Mouse (Mus musculus) intestine, postnatal 0 days (tissue): ENCODE data around the gene Mrps2. TPM values are rescaled to one million over a fixed set of nuclear protein-coding genes. Genes with fewer than 3 reads are reported as not detected.

Experiments used
- ATAC-seq: fragments of 200-750 bp; cut with Nextera tagmentation; 2 replicates; pipeline ENCODE4 v1.8.0; 2017; ENCODE audit warnings: mild to moderate bottlenecking, moderate TSS enrichment, moderate library complexity
- H3K27ac ChIP-seq: fragments of 300-500 bp; sonication (generic); 2 replicates; pipeline ENCODE4 v1.5.1; 2014; ENCODE audit warnings: mild to moderate bottlenecking, low read depth, low read length, moderate library complexity
- H3K27me3 ChIP-seq: fragments of 300-500 bp; sonication (generic); replicated peaks from 2 replicates; pipeline ENCODE4 v1.6.1; 2014; ENCODE audit warnings: low read length, mixed read lengths; ENCODE audit not compliant: control insufficient read depth, insufficient read depth
- H3K36me3 ChIP-seq: fragments of 300-500 bp; sonication (generic); 2 replicates; pipeline ENCODE4 v1.6.1; 2014; ENCODE audit warnings: mild to moderate bottlenecking, moderate library complexity; ENCODE audit not compliant: control insufficient read depth, insufficient read depth
- H3K4me1 ChIP-seq: fragments of 300-500 bp; sonication (generic); replicated peaks from 2 replicates; pipeline ENCODE4 v1.6.1; 2014; ENCODE audit warnings: antibody characterized with exemption, low read length, mixed read lengths; ENCODE audit not compliant: control insufficient read depth, insufficient read depth
- H3K4me2 ChIP-seq: fragments of 300-500 bp; sonication (generic); replicated peaks from 2 replicates; pipeline ENCODE4 v1.6.1; 2014; ENCODE audit warnings: low read depth, mild to moderate bottlenecking, moderate library complexity
- H3K4me3 ChIP-seq: fragments of 300-500 bp; sonication (generic); 2 replicates; pipeline ENCODE4 v1.5.1; 2014; ENCODE audit warnings: low read depth, low read length
- H3K9ac ChIP-seq: fragments of 300-500 bp; sonication (generic); 2 replicates; pipeline ENCODE4 v1.6.1; 2014; ENCODE audit warnings: mild to moderate bottlenecking, low read depth, low read length
- H3K9me3 ChIP-seq: fragments of 300-500 bp; sonication (generic); 2 replicates; pipeline ENCODE4 v1.6.1; 2016; ENCODE audit warnings: mixed run types; ENCODE audit not compliant: control insufficient read depth
- CTCF ChIP-seq: sonication (generic); IDR thresholded peaks from 2 replicates; pipeline ENCODE4 v1.5.1; 2016; ENCODE audit warnings: low read depth, mild to moderate bottlenecking, control low read depth, antibody characterized with exemption, moderate library complexity
- WGBS: fragments of 180-500 bp; shearing (Covaris S2); extraction: QIAGEN DNeasy Blood & Tissue Kit; methylation state at CpG from one replicate; pipeline ENCODE4 v1.1.7; 2014; 5-methylcytosine and 5-hydroxymethylcytosine counted together
- polyA plus RNA-seq: library from polyadenylated mRNA; unstranded; fragments of >200 nt; fragmentation: Nextera tagmentation; extraction: Ambion mirVana; gene quantifications from 2 replicates; pipeline ENCODE4 v1.2.1, GENCODE M21; 2015

Gene Mrps2
- polyA plus RNA-seq, 1 experiment from 2014 or later, result 24.5 TPM

DNA sequence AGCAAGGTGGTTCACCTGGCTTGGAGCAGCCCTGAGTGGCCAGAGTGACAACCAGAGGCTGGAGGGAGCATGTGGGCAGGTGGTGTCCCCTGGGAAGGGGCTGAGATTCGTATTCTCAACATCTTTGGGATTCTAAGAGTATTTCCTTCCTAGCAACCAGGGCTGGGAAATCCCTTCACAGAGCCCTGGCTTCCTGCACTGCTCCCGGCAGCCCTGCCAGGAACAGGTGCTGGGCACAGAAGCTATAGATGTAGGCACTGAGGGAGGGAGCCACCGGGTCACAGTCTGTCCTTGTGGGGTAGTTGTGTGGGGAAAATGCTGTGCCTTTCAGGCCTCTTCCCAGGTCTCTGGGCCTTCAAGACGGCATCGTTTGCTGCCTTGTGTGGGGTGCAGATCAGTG, 52.7 kb downstream of the Mrps2 start:
- Histone ChIP-seq H3K27ac (no peak overlapping the region), H3K4me2 (no peak overlapping the region), H3K4me1 (peaks cover 9% of the 10 kb centered on the region; the same call in 1 of the 2 replicates), H3K9ac (no peak overlapping the region), H3K36me3 (peaks cover 9% of the 10 kb centered on the region; the same call in 1 of the 2 replicates), H3K9me3 (no peaks in the 10 kb centered on the region), H3K27me3 (no peaks in the 10 kb centered on the region), H3K4me3 (no peak overlapping the region)
- ATAC-seq, result no peak
- WGBS, result 82% methylated on average over 5 of the region's 5 CpGs
- no peak for TF ChIP-seq CTCF

Other genes with a start within 250 kb of the Mrps2 start
- gene Ppp1r26, start 21.3 kb upstream of the Mrps2 start, polyA plus RNA-seq, result 0.61 and 0.73 TPM in 2 replicates
- not detected in 2 replicates for gene 1700007K13Rik, start 1.7 kb upstream of the Mrps2 start, polyA plus RNA-seq
- 1.1 and 1.6 TPM in 2 replicates for gene Gbgt1, start 28.8 kb downstream of the Mrps2 start, polyA plus RNA-seq
- 6.0 and 8.7 TPM in 2 replicates for gene Gm10134, start 38.0 kb downstream of the Mrps2 start, polyA plus RNA-seq
- gene Ralgds, start 45.1 kb downstream of the Mrps2 start, polyA plus RNA-seq, result 11.5 and 15.6 TPM in 2 replicates
- 5.5 and 7.9 TPM in 2 replicates for gene Cel, start 95.3 kb downstream of the Mrps2 start, polyA plus RNA-seq
- 8.4 and 8.9 TPM in 2 replicates for gene Gtf3c5, start 115.7 kb downstream of the Mrps2 start, polyA plus RNA-seq
- 0.34 TPM in 1 of 2 replicates, not detected in the other for gene Gfi1b, start 153.9 kb downstream of the Mrps2 start, polyA plus RNA-seq
- gene Tsc1, start 173.2 kb downstream of the Mrps2 start, polyA plus RNA-seq, result 6.5 and 8.2 TPM in 2 replicates
- 0.60 and 0.86 TPM in 2 replicates for gene Spaca9, start 231.7 kb downstream of the Mrps2 start, polyA plus RNA-seq
- 0.16 TPM in 1 of 2 replicates, not detected in the other for gene Ak8, start 232.1 kb downstream of the Mrps2 start, polyA plus RNA-seq